Mouse (Mus musculus) cerebellum, postnatal 25 days (tissue): ENCODE data around the gene Dmpk.
"Not testable (repeated sequence)": the region's sequence is repeated elsewhere in the genome, so short reads cannot be mapped to it uniquely, and the experiment has no call there.

Experiments used
- DNase-seq, 2 experiments: peaks; one replicate each; pipeline ENCODE4 v3.0.0; 2021; ENCODE audit warnings: mixed read lengths in 2 of 2

The Dmpk gene

DNA sequence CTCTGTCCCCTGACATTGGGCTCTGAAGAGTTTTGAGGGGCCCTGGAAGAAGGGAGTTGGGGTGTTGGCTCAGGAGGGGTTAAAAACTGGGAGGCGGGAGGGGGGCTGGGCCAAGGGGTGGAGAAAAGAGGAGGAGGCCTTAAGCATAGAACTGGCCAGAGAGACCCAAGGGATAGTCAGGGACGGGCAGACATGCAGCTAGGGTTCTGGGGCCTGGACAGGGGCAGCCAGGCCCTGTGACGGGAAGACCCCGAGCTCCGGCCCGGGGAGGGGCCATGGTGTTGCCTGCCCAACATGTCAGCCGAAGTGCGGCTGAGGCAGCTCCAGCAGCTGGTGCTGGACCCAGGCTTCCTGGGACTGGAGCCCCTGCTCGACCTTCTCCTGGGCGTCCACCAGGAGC is at the start of gene Dmpk:
Gene Dmpk, plus strand, starts transcription at position 149 of the 400 bp plus-strand sequence.
- no peak for DNase-seq

- no peak for DNase-seq
Measured at GRCm38 (mm10) chr7:19044616-19045015, 39.0 kb upstream of the Dmpk start.

GRCm38 (mm10) chr7:19046286-19047069 is 37.2 kb upstream of the Dmpk start:
- peak; percentile 80 to 85 for DNase-seq

DNA sequence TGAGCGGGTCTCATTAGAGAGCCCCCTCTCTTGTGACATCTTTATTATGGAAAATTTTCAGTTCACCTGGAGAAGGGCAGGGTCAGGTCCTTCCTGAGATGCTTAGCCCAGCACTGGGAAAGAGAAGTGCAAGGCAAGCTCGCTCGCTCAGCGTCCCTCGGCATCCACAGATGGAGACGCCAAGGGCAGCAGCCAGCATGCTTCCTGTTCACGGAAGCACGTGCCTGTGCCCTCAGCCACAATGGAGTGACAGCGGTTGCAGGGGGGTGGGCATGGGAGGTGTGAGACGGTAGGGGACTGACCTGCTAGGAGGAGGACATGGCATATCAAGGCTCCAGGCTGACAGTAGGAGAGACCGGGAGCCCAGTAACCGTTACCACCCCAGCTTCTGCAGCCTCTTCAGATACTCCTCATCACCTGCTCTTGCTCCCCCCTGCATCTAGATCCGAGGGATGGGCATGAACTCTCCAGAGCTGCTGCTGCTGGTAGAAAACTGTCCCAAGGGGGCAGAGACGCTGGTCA is 35.6 kb upstream of the Dmpk start:
- no peak for DNase-seq

- DNase-seq: no peak
Measured at GRCm38 (mm10) chr7:19049252-19049651, 34.4 kb upstream of the Dmpk start.

DNA sequence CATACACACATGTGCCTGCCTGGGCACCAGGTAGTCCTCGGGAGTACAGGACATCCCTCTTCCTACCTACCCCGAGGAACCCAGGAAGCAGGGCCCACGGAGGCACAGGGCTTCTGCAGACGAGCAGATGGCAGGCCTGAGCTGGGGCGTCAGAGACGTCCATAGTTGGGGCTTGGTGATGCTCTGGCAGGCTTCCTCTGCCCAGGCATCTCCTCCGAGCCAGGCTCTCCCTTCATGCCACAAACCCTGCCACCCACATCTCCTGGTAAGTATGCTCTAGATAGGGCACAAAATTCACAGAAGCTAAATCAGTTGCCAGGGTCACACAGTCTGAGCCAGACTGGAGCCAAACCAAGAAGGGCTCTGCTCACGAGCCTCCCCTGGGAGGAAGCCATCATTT is 33.5 kb upstream of the Dmpk start:
- no peak for DNase-seq

GRCm38 (mm10) chr7:19051161-19051560 is 32.5 kb upstream of the Dmpk start:
- DNase-seq: no peak

DNA sequence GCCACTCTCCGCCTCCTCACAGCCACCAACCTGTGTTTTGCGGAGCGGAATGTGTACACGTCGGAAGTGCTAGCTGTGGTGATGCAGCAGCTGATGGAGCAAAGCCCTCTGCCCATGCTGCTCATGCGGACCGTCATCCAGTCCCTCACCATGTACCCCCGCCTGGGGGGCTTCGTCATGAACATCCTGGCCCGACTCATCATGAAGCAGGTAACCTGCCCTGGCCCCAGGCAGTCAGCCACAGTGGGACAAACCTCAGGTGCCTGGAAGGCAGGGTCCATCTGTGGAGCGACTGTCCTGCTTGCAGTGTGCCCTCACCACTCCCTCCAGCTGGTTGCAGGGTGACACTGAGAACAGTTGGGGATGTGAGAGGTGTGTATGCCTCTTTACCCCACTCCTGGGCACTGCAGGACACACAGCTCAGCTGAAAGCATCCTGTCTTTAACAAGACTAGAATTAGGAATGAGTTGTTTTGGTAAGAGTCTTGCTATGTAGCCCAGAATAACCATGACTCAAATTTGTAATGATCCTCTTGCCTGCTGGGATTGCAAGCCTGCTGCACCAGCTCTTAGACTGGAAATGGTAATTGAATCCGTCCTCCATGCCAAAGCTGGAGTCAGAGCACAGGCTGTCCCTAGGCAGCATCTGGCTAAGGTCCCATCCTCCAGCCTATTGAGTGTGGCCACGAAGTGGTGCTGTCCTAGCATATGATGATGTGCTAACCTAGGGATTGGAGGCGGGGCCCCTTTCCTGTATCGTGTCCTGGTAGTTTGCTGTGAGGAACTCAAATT is 31.1 kb upstream of the Dmpk start:
- DNase-seq: no peak

DNA sequence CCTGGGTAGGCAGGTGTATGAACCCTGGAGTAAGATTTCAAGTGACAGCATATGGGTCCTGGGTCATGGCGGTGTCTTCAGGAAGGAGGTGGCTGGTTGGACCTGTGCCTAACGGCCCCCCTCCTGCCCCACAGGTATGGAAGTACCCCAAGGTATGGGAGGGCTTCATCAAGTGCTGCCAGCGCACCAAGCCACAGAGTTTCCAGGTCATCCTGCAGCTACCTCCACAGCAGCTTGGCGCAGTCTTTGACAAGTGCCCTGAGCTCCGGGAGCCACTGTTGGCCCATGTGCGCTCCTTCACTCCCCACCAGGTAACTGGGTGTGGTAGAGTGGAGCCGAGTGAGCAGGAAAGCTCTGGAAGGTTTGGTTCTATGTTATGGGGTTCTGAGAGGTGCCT is 30.5 kb upstream of the Dmpk start:
- no peak for DNase-seq

- DNase-seq: peak; percentile 57 to 68
Measured at GRCm38 (mm10) chr7:19054047-19054776, 29.4 kb upstream of the Dmpk start, which contains the start of gene Rsph6a. TSS of gene Rsph6a (plus strand) at chr7:19054690.

GRCm38 (mm10) chr7:19054777-19055076 is 28.9 kb upstream of the Dmpk start:
- DNase-seq: no peak

DNA sequence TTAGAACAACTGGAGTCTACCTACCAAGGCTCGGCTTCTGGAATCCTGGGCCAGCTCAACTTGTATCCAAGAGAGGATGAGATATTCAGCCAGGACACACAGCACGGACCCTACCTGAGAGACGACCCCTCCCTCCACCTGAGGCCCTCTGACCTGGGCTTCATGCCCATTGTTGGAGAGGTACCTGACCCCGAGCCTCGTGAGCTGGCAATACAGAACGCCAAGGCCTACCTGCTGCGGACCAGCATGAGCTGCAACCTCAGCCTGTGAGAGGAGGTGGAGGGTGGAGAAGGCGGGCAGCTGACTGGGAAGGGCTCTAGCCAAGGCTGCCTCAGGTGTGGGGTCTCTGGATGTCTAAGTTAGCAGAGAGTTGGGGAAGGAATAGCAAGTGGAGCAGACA is 28.5 kb upstream of the Dmpk start:
- DNase-seq: no peak

DNA sequence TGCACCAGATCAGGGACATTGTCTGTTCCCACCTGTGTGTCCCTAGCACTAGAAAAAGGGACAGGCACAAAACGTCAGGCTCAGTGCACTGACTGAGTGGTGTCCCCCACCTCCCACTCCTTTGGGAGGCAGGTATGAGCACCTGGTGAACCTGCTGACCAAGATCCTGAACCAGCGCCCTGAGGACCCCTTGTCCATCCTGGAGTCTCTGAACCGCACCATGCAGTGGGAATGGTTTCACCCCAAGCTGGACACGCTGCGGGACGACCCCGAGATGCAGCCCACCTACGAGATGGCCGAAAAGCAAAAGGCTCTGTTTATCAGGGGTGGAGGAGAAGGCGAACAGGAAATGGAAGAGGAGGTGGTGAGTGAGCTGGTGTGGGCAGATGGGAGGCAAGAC is 26.2 kb upstream of the Dmpk start:
- DNase-seq: no peak

GRCm38 (mm10) chr7:19065896-19066295 is 17.8 kb upstream of the Dmpk start:
- no peak for DNase-seq

DNA sequence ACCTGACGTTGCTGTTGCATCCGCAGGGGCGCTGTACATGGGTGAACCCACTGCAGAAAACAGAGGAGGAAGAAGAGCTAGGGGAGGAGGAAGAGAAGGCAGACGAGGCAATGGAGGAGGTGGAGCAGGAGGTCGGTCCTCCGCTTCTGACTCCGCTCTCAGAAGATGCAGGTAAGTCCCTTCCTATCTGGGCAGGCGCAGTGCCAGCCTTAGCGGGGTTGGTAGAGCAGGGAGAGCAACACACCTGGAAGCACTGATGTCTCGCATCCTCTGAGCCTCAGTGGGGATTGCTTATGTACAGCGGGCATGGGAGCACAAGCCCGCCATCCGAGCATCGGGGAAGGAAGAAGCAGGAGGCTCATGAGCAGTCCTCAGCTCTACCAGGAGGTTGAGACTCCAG is 16.6 kb upstream of the Dmpk start:
- no peak for DNase-seq

DNA sequence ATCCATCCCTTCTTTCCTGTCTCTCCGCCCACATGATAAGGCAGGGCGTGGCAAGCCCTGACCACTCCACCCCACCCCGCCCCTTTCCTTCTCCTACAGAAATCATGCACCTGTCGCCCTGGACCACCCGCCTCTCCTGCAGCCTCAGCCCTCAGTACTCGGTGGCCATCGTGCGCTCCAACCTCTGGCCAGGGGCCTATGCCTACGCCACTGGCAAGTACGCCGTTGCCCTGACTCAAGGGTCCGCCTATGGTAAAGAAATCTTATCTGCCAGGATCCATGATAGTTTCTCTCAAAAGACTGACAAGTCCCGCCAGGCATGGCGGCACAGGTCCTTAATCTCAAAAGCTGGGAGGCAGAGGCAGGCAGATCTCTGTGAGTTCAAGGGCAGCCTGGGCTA is 15.7 kb upstream of the Dmpk start:
- no peak for DNase-seq

- peak; percentile 74 to 83 for DNase-seq
Measured at GRCm38 (mm10) chr7:19068707-19069106, 14.9 kb upstream of the Dmpk start.

DNA sequence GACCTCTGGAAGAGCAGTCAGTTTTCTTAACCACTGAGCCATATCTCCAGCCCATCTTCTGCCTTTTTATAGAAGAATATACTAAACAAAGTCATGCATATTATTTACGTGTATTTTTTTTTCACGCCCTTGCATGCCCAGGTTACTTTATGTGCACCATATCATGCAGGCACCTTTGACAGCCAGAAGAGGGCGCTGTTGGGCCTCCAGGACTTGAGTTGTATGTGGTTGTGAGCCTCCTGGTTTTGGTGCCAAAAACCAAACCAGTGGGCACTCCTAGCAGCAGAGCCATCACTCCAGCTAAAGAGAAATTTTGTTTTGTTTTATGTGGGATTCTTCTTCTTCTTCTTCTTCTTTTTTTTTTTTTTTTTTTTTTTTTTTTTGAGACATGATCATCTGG is 14.1 kb upstream of the Dmpk start:
- DNase-seq: peak in 1 of 2 experiments; percentile 30

GRCm38 (mm10) chr7:19071024-19071423 is 12.6 kb upstream of the Dmpk start:
- not testable (repeated sequence) for DNase-seq

DNA sequence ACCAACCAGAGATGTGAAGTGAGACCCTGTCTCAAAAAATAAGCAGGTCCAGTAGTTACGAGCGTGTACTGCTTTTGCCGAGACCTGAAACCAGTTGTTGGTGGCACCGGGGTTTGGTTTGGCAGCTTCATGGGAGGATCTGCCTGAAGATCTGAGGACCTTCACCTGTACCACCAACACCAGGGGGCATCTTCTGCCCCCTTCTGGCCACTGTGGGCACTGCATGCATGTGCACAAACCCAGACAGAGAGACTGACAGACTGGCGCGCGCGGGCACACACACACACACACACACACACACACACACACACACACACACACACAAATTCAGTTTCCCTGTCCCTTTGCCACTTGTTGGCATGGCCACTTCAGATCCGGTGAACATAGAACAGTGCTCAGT is 10.1 kb upstream of the Dmpk start:
- peak; percentile 54 to 72 for DNase-seq

GRCm38 (mm10) chr7:19074494-19074893 is 9.2 kb upstream of the Dmpk start:
- DNase-seq: no peak

DNA sequence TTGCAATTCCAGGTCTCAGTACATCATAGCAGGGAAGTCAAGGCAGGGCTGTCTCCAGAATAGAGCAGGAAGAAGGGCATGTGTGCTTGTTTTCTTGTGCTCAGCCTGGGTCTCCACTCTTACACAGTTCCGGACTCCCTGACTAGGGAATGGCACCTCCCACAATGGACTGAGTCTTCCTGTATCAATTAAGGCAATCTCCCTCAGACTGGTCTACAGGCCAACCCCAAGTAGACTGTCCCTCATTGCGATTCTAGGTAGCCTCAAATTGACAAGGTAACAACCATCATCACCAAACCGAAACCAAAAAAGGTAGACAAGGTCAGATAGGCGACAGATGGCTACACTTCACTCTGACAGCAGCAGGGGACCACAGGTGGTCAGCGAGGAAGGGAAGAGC is 8.4 kb upstream of the Dmpk start:
- DNase-seq: no peak
